Mouse (Mus musculus): ENCODE measurements around the gene Ubxn6. TPM values are rescaled to one million over a fixed set of nuclear protein-coding genes. Genes with fewer than 3 reads are reported as not detected.

Ubxn6 gene
- total and polyA plus RNA-seq, 3 experiments: 28.2 to 42.2 TPM; not detected in 1

GRCm38 (mm10) chr17:56119431-56119830, 44.6 kb upstream of the Ubxn6 start:
- H3K36me3 ChIP-seq (ENCODE audit: control insufficient read depth in 1 of 2, insufficient read depth in 2 of 2, low read length in 2 of 2): no peaks in the 10 kb centered on the region
- no peak overlapping the region for H3K27ac ChIP-seq (ENCODE audit: control insufficient read depth, low read depth, low read length)
- no peaks in the 10 kb centered on the region for H3K4me1 ChIP-seq (ENCODE audit: control insufficient read depth in 1 of 2, insufficient read depth in 2 of 2, low read length in 2 of 2)
- H3K4me3 ChIP-seq (ENCODE audit: control insufficient read depth in 1 of 2, insufficient read depth in 1 of 2, low read depth in 2 of 2, low read length in 2 of 2): no peak overlapping the region
- no peaks in the 10 kb centered on the region for H3K79me2 ChIP-seq (ENCODE audit: control insufficient read depth, insufficient read depth, low read length, poor library complexity)
- H3K27me3 ChIP-seq (ENCODE audit: control insufficient read depth in 1 of 2, insufficient read depth in 2 of 2, low read length in 2 of 2): no peaks in the 10 kb centered on the region
- H3K9me3 ChIP-seq (replicated peaks; ENCODE audit: insufficient read depth, low read length): no peaks in the 10 kb centered on the region
- TF ChIP-seq POLR2AphosphoS5 (IDR thresholded peaks at IDR 0.05; ENCODE audit: borderline replicate concordance, low read depth, low read length) (no peak), CTCF (IDR thresholded peaks at IDR 0.05 in 2 of 3, conservative IDR thresholded peaks at IDR 0.05 in 1 of 3; ENCODE audit: control insufficient read depth in 1 of 3, insufficient read depth in 1 of 3, low read depth in 2 of 3, low read length in 3 of 3, poor library complexity in 1 of 3, severe bottlenecking in 1 of 3) (no peak), KAT2A (conservative IDR thresholded peaks at IDR 0.05; ENCODE audit: low read depth, low read length) (no peak)
- no peak overlapping the region for H3K9ac ChIP-seq (ENCODE audit: control insufficient read depth, low read depth, low read length, poor library complexity, severe bottlenecking)
- DNase-seq (ENCODE audit: low read depth, low spot score): no peak

- H3K36me3 ChIP-seq (ENCODE audit: control insufficient read depth in 1 of 2, insufficient read depth in 2 of 2, low read length in 2 of 2): no peaks in the 10 kb centered on the region
- H3K27ac ChIP-seq (ENCODE audit: control insufficient read depth, low read depth, low read length): no peak within 1 kb of the TSS
- H3K4me1 ChIP-seq (ENCODE audit: control insufficient read depth in 1 of 2, insufficient read depth in 2 of 2, low read length in 2 of 2): no peaks in the 10 kb centered on the region
- DNase-seq (ENCODE audit: low read depth, low spot score): no peak
- H3K9ac ChIP-seq (ENCODE audit: control insufficient read depth, low read depth, low read length, poor library complexity, severe bottlenecking): no peak within 1 kb of the TSS
- H3K4me3 ChIP-seq (ENCODE audit: control insufficient read depth in 1 of 2, insufficient read depth in 1 of 2, low read depth in 2 of 2, low read length in 2 of 2): no peak within 1 kb of the TSS
- no peaks in the 10 kb centered on the region for H3K27me3 ChIP-seq (ENCODE audit: control insufficient read depth in 1 of 2, insufficient read depth in 2 of 2, low read length in 2 of 2)
- TF ChIP-seq NELFE (IDR thresholded peaks at IDR 0.05; ENCODE audit: low read depth, low read length) (no peak), GABPA (IDR thresholded peaks at IDR 0.05; ENCODE audit: low read depth, low read length) (no peak), ZC3H11A (IDR thresholded peaks at IDR 0.05; ENCODE audit: low read depth, low read length) (no peak), ZNF384 (IDR thresholded peaks at IDR 0.05; ENCODE audit: low read depth, low read length) (no peak), MYC (IDR thresholded peaks at IDR 0.05; ENCODE audit: low read depth, low read length) (no peak), KAT2A (conservative IDR thresholded peaks at IDR 0.05; ENCODE audit: low read depth, low read length) (no peak), ETS1 (IDR thresholded peaks at IDR 0.05; ENCODE audit: low read depth, low read length) (no peak), POLR2AphosphoS2 (IDR thresholded peaks at IDR 0.05; ENCODE audit: low read length) (no peak), NRF1 (IDR thresholded peaks at IDR 0.05; ENCODE audit: insufficient read depth, low read depth, low read length, poor library complexity, severe bottlenecking) (no peak), MAZ (IDR thresholded peaks at IDR 0.05; ENCODE audit: low read depth, low read length) (no peak), MYB (IDR thresholded peaks at IDR 0.05; ENCODE audit: low read depth, low read length) (no peak), SMC3 (IDR thresholded peaks at IDR 0.05; ENCODE audit: low read depth, low read length) (no peak), TAL1 (IDR thresholded peaks at IDR 0.05; ENCODE audit: low read length) (no peak), RAD21 (IDR thresholded peaks at IDR 0.05; ENCODE audit: low read depth, low read length) (no peak), ZKSCAN1 (IDR thresholded peaks at IDR 0.05; ENCODE audit: low read depth, low read length) (no peak), SIN3A (IDR thresholded peaks at IDR 0.05; ENCODE audit: low read length) (no peak), GATA1 (IDR thresholded peaks at IDR 0.05; ENCODE audit: low read depth, low read length) (no peak), CHD2 (IDR thresholded peaks at IDR 0.05; ENCODE audit: low read length) (no peak)
- no peaks in the 10 kb centered on the region for H3K79me2 ChIP-seq (ENCODE audit: control insufficient read depth, insufficient read depth, low read length, poor library complexity)
- H3K9me3 ChIP-seq (replicated peaks; ENCODE audit: insufficient read depth, low read length): no peaks in the 10 kb centered on the region
Observed at GRCm38 (mm10) chr17:56117251-56117710, 42.5 kb upstream of the Ubxn6 start, which contains the start of gene Plin5. Gene Plin5 (minus strand): TSS chr17:56117596.

Data from MEL (cell line).